Mouse (Mus musculus) stomach, postnatal 0 days (tissue): ENCODE measurements around the gene Itga9.

Experiments
- CTCF ChIP-seq: IDR thresholded peaks from 2 replicates; pipeline ENCODE4 v1.5.1; 2016; ENCODE audit warnings: antibody characterized with exemption, low read depth, mild to moderate bottlenecking, moderate library complexity
- EP300 ChIP-seq: optimal IDR thresholded peaks from 2 replicates; pipeline ENCODE3; 2016; ENCODE audit warnings: antibody characterized with exemption

DNA sequence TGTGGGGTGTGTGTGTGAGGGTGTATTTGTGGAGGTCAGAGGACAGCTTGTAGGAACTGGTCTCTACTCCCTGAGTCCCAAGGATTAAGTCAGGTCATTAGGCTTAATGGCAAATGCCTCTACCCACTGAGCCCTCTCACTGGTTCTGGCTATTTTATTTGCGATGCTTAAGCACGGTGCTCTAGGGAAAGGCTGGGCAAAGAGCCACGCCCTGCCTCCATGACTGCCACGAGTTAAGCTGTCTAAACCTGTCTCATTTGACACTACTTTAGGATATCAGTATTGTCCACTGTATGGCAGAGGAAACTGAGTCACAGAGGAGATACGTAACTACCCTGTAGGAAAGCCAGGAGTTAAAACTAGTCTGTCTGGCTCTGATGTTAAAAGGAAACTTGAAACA, 337.5 kb downstream of the Itga9 start:
- no peak for TF ChIP-seq CTCF
- no peak for TF ChIP-seq EP300
